Mouse (Mus musculus): ENCODE measurements around the gene Car15. TPM values are rescaled to one million over a fixed set of nuclear protein-coding genes. Genes with fewer than 3 reads are reported as not detected.

The Car15 gene
- polyA plus RNA-seq, 1 experiment from 2014 or later: 1.4 TPM

DNA sequence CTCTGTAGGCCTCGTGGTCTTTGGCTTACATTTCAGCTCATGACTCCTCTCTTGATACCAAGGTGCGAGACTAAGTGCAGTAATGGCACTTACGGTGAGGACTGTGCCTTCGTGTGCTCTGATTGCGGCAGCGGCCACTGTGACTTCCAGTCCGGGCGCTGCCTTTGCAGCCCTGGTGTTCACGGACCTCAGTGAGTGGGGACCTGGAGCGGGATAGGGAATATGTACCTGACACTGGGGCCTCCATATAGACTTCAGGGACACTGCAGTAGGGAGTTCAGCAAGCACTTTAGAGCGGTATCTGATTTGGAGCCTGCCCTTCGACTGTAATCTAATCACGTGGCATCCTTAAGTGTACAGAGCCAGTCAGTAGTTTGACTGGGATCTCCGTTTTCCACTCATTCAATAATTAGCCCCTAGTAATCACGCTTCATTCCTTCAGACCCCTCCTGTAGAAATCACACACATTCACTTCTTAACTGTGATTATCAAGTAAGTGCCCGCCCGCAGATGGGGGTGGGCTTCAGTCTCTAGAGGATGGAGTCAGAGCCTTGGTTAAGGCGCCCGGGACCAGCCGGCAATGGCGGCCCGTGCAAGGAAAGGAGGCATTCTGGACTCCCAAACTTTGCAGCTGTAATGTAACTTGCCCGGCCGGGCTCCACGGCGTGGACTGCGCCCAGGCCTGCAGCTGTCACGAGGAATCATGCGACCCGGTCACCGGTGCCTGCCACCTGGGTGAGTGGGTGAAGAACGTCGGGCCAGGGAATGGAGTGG is 34.3 kb downstream of the Car15 start:
- in situ Hi-C loops (cut with MboI; ENCODE audit: low pct_unique_long_range_greater_than_20kb): no loop called here
- no peak for TF ChIP-seq CTCF (IDR thresholded peaks at IDR 0.05)
- ChIA-PET CTCF (no interaction called here), POLR2A (no interaction called here)
- no peaks in the 10 kb centered on the region for H3K27me3 ChIP-seq
- DNase-seq (ENCODE audit: low read depth, low spot score) (no peak), ATAC-seq (no peak)

DNA sequence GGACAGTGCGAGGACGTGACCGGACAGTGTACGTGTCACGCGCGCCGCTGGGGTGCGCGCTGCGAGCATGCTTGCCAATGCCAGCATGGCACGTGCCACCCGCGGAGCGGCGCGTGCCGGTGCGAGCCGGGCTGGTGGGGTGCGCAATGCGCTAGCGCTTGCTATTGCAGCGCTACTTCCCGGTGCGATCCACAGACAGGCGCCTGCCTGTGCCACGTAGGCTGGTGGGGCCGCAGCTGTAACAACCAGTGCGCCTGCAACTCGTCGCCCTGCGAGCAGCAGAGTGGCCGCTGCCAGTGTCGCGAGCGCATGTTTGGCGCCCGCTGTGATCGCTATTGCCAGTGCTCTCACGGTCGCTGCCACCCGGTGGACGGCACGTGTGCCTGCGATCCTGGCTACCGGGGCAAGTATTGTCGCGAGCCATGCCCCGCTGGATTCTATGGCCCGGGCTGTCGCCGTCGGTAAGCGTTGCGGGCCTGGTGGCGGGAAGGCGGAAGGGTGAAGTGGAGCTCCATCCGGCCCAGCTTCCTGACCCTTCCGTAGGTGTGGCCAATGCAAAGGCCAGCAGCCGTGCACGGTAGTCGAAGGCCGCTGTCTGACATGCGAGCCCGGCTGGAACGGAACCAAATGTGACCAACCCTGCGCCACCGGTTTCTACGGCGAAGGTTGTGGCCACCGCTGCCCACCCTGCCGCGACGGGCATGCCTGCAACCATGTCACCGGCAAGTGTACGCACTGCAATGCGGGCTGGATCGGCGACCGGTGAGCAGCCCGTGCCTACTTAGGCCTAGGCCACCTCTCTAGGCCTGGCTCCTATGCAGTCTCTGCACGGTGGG is 35.1 kb downstream of the Car15 start:
- ChIA-PET CTCF (no interaction called here), POLR2A (no interaction called here)
- in situ Hi-C loops (cut with MboI; ENCODE audit: low pct_unique_long_range_greater_than_20kb): no loop called here
- TF ChIP-seq CTCF (IDR thresholded peaks at IDR 0.05): no peak
- H3K27me3 ChIP-seq: no peaks in the 10 kb centered on the region
- ATAC-seq (no peak), DNase-seq (ENCODE audit: low read depth, low spot score) (no peak)

DNA sequence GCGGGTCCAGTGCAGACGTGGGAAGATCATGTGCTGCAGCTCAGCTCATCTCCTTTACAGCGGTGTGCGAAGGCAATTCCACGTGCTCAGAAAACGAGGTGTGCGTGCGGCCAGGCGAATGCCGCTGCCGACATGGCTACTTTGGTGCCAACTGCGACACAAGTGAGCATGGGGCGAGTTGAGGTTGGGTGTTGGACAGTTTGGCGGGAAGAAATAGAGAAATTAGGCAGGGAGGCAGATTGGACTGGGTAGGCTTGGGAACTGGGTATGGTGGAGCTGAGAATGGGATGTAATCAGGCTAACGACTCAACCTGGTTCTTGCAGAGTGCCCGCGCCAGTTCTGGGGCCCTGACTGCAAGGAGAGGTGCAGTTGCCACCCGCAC is 35.7 kb downstream of the Car15 start:
- TF ChIP-seq CTCF (IDR thresholded peaks at IDR 0.05): no peak
- DNase-seq (ENCODE audit: low read depth, low spot score) (no peak), ATAC-seq (no peak)
- POLR2A ChIA-PET: no interaction called here
- in situ Hi-C loops (cut with MboI; ENCODE audit: low pct_unique_long_range_greater_than_20kb): no loop called here
- H3K27me3 ChIP-seq: no peaks in the 10 kb centered on the region
- CTCF ChIA-PET: interaction anchor here (0.7 kb wide), 1 partner anchor 17 kb away, joined by 3 read pairs; no protein-coding TSS in a partner anchor

DNA sequence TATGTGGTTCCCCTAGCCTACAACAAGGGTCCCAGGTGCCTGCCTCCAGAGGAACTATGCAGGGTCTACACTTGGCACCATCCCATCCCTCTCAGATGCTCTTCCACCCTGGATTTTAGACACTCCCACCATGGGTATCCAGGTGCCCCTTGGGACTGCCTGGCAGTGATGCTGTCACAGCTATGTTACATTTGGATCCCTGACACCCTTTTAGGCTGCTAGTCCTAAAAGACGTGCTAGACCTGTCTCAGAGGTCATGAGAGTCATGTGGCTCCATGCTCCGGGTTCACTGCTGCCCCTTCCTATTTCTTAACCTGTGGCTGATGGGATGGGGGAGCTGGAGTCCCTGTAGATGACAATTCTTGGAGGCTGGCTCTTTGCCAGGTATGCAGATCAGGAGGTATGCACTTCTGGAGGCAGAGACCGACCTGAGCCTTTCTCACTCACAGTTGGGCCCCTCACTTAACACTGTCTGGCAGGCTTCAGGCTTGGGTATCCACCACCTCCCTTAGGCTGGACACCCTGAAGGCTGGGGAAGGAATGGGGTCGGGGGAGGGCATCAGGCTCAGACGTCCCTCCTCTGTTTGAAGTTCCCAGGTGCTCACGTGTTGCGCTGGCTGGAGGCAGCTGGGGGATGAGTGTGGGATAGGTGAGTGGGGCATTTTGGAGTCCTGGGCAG is 36.2 kb downstream of the Car15 start:
- ChIA-PET POLR2A (interaction anchor here (0.6 to 0.9 kb wide), 3 partner anchors 9 to 42 kb away, joined by 3 read pairs; partner anchors contain the start of gene Klhl22), CTCF (interaction anchor here (0.7 kb wide), 1 partner anchor 17 kb away, joined by 3 read pairs; no protein-coding TSS in a partner anchor)
- no peak for TF ChIP-seq CTCF (IDR thresholded peaks at IDR 0.05)
- DNase-seq (ENCODE audit: low read depth, low spot score): no peak
- H3K27me3 ChIP-seq: no peaks in the 10 kb centered on the region
- in situ Hi-C loops (cut with MboI; ENCODE audit: low pct_unique_long_range_greater_than_20kb): no loop called here
- no peak for ATAC-seq

DNA sequence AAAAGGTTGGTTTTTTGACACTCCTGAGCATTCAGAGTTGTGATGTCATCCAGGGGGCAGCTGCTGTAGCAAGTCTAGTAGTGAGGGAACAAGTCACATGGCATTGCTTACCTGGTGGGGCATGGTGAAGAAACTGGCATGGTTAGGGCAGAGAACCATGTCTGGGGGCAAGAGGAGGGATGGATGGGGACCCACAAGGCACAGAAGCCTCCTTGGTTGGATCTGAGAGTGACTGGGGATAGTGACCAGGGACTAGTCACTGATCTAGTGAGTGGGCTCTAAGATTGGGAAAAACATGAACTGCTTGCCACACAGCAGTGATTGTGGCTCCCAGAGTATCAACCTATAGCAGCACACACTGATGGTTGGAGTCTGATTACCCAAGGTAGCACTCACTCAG is 38.6 kb downstream of the Car15 start:
- in situ Hi-C loops (cut with MboI; ENCODE audit: low pct_unique_long_range_greater_than_20kb): no loop called here
- no peak for TF ChIP-seq CTCF (IDR thresholded peaks at IDR 0.05)
- ATAC-seq (no peak), DNase-seq (ENCODE audit: low read depth, low spot score) (no peak)
- POLR2A ChIA-PET: interaction anchor here (1.8 kb wide), 1 partner anchor 18 kb away, joined by 3 read pairs; no protein-coding TSS in a partner anchor
- CTCF ChIA-PET: interaction anchor here (1.1 to 1.5 kb wide), 2 partner anchors 12 to 24 kb away, joined by 3 read pairs; no protein-coding TSS in a partner anchor
- H3K27me3 ChIP-seq: no peaks in the 10 kb centered on the region

DNA sequence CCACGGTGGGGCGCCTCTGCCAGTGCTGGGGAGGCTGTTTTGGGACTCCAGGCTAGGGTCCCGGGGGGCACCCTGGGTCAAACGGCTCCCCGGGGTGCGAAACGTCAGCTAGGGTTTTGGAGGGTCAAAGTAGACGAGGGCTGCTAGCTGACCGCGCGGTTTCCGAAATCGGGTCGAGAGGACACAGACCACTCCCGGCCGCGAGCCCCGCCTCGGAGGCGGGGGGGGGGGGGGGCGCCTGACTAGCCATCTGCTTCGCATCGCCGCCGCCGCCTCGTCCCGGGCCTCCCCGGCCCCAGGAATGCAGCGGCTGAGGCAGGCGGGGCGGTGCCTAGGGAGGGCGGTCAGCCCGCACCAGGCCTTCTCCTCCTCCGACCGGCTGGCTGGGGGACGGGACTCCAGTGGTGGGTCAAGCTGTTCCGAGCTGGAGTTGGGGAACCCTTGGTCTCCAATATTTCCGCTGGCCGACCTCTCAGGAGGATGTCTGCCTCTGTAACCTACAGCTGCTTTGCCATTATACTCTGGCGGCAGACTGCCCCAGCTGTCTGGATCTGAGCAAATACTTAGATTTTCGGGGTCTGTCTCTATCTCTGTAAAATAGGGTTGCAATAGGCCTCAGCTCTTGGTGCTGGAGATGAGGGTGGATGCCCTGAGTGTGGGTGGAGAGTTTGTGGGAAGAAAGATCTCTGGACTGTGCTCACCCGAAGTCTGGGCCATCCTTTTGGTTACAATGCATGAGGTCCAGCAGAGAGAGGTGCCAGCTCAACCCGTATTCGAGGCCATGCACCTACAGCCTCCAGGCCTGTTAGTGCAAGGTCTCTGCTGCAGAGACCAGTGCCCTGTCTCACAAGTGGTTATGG is 39.6 kb downstream of the Car15 start:
- CTCF ChIA-PET: interaction anchor here (0.9 to 1.5 kb wide), 5 partner anchors 9 to 66 kb away, joined by 3 to 4 read pairs (median 3); partner anchors contain the start of gene Med15

DNA sequence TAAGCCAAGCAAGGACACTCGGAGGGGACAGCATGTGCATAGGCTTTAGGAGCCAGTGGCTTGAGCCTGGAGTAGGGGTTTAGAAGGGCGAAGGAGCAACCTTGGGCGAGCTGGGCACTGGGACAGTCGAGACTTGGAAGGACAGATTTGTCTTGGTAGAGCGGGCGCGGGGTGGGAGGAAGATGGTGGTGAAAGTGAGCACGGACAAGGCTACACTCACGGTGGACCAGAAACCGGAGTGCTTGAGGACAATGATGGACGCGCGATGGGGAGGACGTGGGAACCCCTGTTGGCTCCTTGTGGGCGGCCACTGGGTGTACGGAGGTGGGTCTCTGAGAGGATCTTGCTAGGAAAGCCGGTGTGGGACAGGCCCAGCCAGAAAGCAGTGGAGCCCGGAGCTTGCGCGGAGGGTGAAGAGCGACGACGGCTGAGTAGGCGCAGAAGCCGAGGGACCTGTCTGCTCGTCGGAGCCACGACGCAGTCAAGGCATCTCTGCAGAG is 40.3 kb downstream of the Car15 start:
- DNase-seq (ENCODE audit: low read depth, low spot score) (no peak), ATAC-seq (peak; percentile 19)
- POLR2A ChIA-PET: interaction anchor here (0.8 to 1.8 kb wide), 4 partner anchors 10 to 72 kb away, joined by 3 read pairs; no protein-coding TSS in a partner anchor
- H3K27me3 ChIP-seq: no peaks in the 10 kb centered on the region
- in situ Hi-C loops (cut with MboI; ENCODE audit: low pct_unique_long_range_greater_than_20kb): no loop called here
- CTCF ChIA-PET: interaction anchor here (1.4 to 1.5 kb wide), 2 partner anchors 14 to 20 kb away, joined by 3 to 4 read pairs; no protein-coding TSS in a partner anchor
- no peak for TF ChIP-seq CTCF (IDR thresholded peaks at IDR 0.05)

More for the DNA sequence above, 39.6 kb downstream of the Car15 start:
- no peak for DNase-seq (ENCODE audit: low read depth, low spot score)
- no peak for ATAC-seq
- TF ChIP-seq CTCF (IDR thresholded peaks at IDR 0.05): no peak
- no peaks in the 10 kb centered on the region for H3K27me3 ChIP-seq
- in situ Hi-C loops (cut with MboI; ENCODE audit: low pct_unique_long_range_greater_than_20kb): no loop called here
- POLR2A ChIA-PET: interaction anchor here (0.7 to 1.8 kb wide), 4 partner anchors 10 to 74 kb away, joined by 3 to 4 read pairs (median 3); no protein-coding TSS in a partner anchor

DNA sequence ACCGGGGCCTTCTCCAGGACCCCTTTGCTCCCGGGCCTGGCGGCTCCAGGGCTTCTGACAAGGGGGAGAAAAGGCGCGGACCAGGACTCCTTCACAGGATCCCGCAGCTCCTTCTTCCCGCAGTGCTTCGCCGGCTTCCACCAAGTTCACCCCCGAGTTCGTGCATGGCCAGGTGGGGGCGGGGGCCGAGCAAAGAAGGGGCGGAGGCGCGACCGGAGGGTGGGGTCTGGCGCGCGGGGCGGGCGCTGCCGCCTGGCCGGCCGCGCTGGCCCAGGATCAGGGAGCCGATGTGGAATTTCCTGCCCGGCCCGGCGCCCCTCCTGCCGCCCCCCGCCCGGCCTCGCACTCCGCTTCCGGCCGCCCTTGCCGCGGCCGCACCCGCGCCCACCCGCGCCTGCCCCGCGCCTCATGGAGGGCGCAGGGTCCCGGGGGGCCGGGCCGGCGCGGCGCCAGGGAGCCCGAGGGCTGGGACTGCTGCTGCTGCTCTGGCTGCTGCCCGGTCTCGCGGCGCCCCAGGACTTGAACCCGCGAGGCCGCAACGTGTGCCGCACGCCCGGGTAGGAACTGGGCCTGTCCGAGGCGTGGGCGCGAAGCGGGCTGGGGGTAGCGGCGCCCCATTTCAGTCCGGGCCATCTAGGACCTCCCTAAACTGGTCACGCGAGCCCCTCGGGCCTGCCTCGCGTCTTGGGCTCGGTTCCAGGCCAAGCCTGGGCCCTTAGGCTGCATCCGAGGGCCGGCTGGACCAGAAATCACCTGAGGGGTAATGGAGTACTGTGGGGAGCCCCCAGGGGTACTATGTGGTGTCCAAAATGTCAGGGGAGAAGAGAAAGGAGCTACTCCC is 41.0 kb downstream of the Car15 start, which contains the start of gene Scarf2:
Gene Scarf2 (plus strand): TSS at position 312 of the 841 bp plus-strand sequence.
- TF ChIP-seq CTCF (IDR thresholded peaks at IDR 0.05): no peak
- POLR2A ChIA-PET: interaction anchor here (1.0 to 1.1 kb wide), 3 partner anchors 18 to 71 kb away, joined by 3 read pairs; no protein-coding TSS in a partner anchor
- in situ Hi-C loops (cut with MboI; ENCODE audit: low pct_unique_long_range_greater_than_20kb): no loop called here
- no peak for DNase-seq (ENCODE audit: low read depth, low spot score)
- CTCF ChIA-PET: interaction anchor here (0.9 to 2.4 kb wide), 6 partner anchors 11 to 52 kb away, joined by 3 to 10 read pairs (median 4); no protein-coding TSS in a partner anchor
- no peaks in the 10 kb centered on the region for H3K27me3 ChIP-seq
- ATAC-seq: no peak

Measured in Patski (cell line).